Mouse (Mus musculus) Patski (cell line): ENCODE data around the gene Zbtb42. TPM values are rescaled to one million over a fixed set of nuclear protein-coding genes. Genes with fewer than 3 reads are reported as not detected.

ENCODE experiments used
- ATAC-seq: fragments of 100-300 bp; one replicate; pipeline ENCODE4 v1.8.0; 2021
- CTCF ChIA-PET: fragments of 350-600 bp; sonication (Branson Sonifier 250); formaldehyde crosslinking; loops from one replicate; lab custom pipeline; 2022; ENCODE audit warnings: inconsistent platforms; lab: Charles Lee
- POLR2A ChIA-PET: fragments of 350-600 bp; sonication (Branson Sonifier 250); formaldehyde crosslinking; loops from one replicate; lab custom pipeline; 2022; ENCODE audit warnings: antibody characterized with exemption, inconsistent platforms; lab: Charles Lee
- DNase-seq: peaks from one replicate; pipeline ENCODE4 v3.0.0-alpha.2; 2011; ENCODE audit warnings: low read depth, low spot score
- H3K27me3 ChIP-seq: fragments of 371-371 bp; one replicate; pipeline ENCODE4 v1.5.1; 2021
- CTCF ChIP-seq: fragments of 100-300 bp; IDR thresholded peaks from one replicate; pipeline ENCODE4 v1.5.1; 2021
- in situ Hi-C: fragments of 300-500 bp; cut with MboI; formaldehyde crosslinking; loops from 3 replicates; pipeline ENCODE4 v1.11.1; 2018; ENCODE audit warnings: low pct_unique_long_range_greater_than_20kb, mixed read lengths
- polyA plus RNA-seq: library from polyadenylated mRNA; unstranded; gene quantifications from one replicate; pipeline ENCODE4 v1.2.3, GENCODE M21; 2021

The Zbtb42 gene
- polyA plus RNA-seq, 1 experiment from 2014 or later = 4.7 TPM

GRCm38 (mm10) chr12:112644180-112644854, 34.3 kb upstream of the Zbtb42 start, which contains the start of gene Siva1:
Gene Siva1 (plus strand): TSS chr12:112644679.
- ChIA-PET CTCF (no interaction called here), POLR2A (no interaction called here)
- in situ Hi-C loops = no loop called here
- TF ChIP-seq CTCF = no peak
- DNase-seq = peak; percentile 83
- ATAC-seq = peak; percentile 98
- H3K27me3 ChIP-seq = no peaks in the 10 kb centered on the region

DNA sequence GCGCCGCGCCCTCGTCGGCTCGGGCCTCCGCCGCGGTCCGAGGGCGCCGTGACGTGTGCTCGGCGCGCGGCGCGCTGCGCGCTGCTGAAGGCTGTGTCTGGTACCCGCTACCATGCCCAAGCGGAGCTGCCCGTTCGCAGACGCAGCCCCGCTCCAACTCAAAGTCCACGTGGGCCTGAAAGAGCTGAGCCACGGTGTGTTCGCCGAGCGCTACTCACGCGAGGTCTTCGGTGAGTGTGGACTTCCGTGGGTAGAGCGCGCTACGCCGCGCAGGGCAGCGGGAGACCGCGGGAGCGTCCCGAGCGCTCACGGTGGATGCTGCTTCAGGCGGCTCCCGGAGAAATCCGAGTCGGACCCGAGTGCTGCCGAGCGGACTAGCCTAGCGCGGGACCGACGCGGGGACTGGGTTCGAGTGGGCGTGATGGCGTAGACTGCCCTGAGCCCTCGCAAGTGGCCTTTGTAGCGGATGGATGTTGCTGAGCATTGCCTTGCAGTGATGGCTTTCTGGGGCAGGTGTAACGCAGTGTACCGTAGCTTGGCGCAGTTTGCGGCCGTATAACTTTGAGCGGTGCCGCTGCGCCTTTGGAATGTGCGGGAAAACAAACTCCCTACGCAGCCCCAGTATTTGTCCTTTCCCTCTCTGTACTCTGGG, 33.6 kb upstream of the Zbtb42 start:
- in situ Hi-C loops = no loop called here
- ChIA-PET POLR2A (no interaction called here), CTCF (no interaction called here)
- DNase-seq = no peak
- no peak for TF ChIP-seq CTCF
- peak; percentile 15 for ATAC-seq
- no peaks in the 10 kb centered on the region for H3K27me3 ChIP-seq

DNA sequence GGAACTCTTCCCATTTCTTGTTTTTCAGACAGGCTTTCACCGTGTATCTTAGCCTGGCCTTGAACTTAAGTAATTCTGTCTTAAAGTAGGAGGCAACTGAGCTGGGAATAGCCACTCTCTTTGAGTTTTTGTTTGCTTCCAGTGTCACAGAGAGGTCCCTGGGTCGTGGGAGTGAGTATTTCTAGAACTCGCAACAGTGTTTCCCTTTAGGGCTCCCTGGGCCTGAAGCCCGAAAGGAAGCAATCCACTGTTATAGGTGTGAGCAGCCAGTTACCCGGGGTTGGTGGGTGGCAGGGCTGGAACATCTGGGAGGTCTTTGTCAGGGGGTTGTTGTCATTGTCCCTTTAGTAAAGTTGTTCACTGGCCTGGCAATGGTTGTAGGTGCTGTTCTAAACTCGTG, 32.5 kb upstream of the Zbtb42 start:
- CTCF ChIA-PET = no interaction called here
- no peaks in the 10 kb centered on the region for H3K27me3 ChIP-seq
- DNase-seq = no peak
- in situ Hi-C loops = no loop called here
- ATAC-seq = no peak
- POLR2A ChIA-PET = no interaction called here
- no peak for TF ChIP-seq CTCF

GRCm38 (mm10) chr12:112648081-112648480, 30.5 kb upstream of the Zbtb42 start:
- POLR2A ChIA-PET = no interaction called here
- in situ Hi-C loops = no loop called here
- ATAC-seq = no peak

DNA sequence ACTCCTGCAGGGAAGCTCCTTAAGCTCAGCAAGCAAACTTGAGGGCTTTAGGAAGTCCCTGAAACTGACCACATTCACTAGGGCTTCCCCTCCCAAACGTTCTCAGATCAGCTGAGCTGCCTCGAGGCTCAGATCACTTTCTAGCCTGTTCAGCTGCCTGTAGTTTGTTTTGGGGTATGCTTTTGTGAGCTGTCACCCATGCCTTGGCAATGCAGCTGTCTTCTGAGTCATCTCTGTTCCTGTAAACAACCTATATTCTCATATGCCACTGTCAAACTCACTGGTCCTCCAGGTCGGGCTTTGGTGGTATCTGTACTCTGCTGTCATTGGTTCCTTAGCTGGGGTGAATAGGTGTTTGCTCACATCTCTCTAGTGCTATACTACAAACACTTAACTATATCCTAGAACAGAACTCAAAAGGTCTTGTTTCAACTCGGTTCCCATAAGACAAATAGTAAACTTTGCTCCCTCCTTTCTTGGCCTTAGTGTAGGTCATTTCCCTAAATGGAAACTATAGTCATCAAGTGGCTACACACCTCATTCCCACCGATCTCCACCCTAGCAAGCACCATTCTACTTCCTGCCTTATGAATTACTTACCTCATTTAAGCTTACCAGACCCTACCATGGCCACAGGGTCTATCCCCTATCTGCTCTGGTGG, 26.7 kb upstream of the Zbtb42 start:
- ChIA-PET POLR2A (no interaction called here), CTCF (interaction anchor here (0.9 kb wide), 1 partner anchor 16 kb away, joined by 3 read pairs; no protein-coding TSS in a partner anchor)
- TF ChIP-seq CTCF = no peak
- H3K27me3 ChIP-seq = no peaks in the 10 kb centered on the region
- in situ Hi-C loops = loop anchor here (5.0 kb wide), 1 partner anchor 55 kb away; no protein-coding TSS in a partner anchor
- ATAC-seq (no peak), DNase-seq (no peak)

More at GRCm38 (mm10) chr12:112648081-112648480, 30.5 kb upstream of the Zbtb42 start:
- CTCF ChIA-PET = no interaction called here
- TF ChIP-seq CTCF = no peak
- H3K27me3 ChIP-seq = no peaks in the 10 kb centered on the region
- DNase-seq = no peak

- DNase-seq = no peak
- POLR2A ChIA-PET = no interaction called here
- peak; percentile 23 for ATAC-seq
- TF ChIP-seq CTCF = no peak
- CTCF ChIA-PET = no interaction called here
- no peaks in the 10 kb centered on the region for H3K27me3 ChIP-seq
- in situ Hi-C loops = loop anchor here (5.0 kb wide), 1 partner anchor 54 kb away; no protein-coding TSS in a partner anchor
These were observed 25.3 kb upstream of the Zbtb42 start for GRCm38 (mm10) chr12:112653157-112653824.

DNA sequence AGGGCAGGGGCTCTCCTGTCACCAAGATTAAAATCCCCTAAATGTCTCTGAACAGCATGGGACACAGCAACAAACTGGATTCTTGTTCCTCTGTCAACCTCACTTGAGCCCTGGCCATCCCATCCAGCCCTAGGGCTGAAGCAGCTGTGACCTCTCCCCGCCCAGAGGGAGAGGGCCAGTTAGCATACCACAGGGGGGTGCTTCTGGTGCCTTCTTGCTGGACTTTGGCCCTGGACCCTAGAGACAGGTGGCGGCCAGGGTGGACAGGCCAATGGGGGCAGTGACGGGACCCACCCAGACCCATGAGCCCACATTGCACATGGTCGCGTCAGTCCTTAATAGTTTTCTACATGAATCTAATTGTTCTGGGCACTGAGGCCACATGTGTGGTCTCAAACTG, 24.6 kb upstream of the Zbtb42 start:
- in situ Hi-C loops = loop anchor here (5.0 kb wide), 1 partner anchor 53 kb away; no protein-coding TSS in a partner anchor
- ChIA-PET CTCF (no interaction called here), POLR2A (no interaction called here)
- no peaks in the 10 kb centered on the region for H3K27me3 ChIP-seq
- no peak for TF ChIP-seq CTCF
- ATAC-seq (no peak), DNase-seq (no peak)

DNA sequence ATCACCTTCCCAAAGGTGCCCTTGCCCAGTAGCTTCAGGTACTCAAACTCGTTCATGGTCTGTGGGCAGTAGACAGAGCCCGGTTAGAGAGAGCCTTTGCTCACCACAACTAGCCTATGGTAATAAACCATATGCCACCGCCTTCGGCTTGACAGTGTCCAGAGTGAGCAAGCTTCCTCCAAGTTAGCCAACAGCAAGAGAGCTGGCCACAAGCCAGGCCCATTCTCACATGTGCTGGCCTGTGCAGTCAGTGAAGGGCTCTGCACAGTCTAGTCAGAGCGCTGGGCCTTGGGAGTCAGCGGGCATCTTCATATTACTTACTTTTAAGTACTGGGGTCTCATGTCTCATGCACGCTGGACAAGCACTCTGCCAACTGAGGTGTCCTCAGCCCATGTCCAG, 20.0 kb upstream of the Zbtb42 start:
- CTCF ChIA-PET = interaction anchor here (1.4 kb wide), 1 partner anchor 16 kb away, joined by 3 read pairs; the partner anchor contains the start of gene Akt1
- POLR2A ChIA-PET = no interaction called here
- in situ Hi-C loops = no loop called here
- no peak for ATAC-seq
- TF ChIP-seq CTCF = no peak
- no peak for DNase-seq
- H3K27me3 ChIP-seq = no peaks in the 10 kb centered on the region

DNA sequence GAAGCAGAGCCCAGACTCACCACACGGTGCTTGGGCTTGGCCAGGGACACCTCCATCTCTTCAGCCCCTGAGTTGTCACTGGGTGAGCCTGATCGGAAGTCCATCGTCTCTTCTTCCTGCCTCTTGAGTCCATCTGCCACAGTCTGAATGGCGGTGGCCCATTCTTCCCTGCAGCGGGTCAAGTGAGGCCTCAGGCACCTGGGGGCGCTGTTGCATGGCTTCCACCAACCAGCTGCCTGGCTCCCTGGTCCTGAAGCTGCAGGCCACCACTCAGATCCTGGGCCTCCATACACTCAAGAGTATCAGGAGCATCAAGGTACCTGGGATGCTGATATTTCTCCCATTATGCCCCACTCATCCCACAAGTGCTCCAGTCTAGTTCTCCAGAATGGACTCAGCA, 19.5 kb upstream of the Zbtb42 start:
- TF ChIP-seq CTCF = no peak
- ChIA-PET POLR2A (no interaction called here), CTCF (interaction anchor here (1.4 kb wide), 1 partner anchor 15 kb away, joined by 3 read pairs; the partner anchor contains the start of gene Akt1)
- in situ Hi-C loops = no loop called here
- H3K27me3 ChIP-seq = no peaks in the 10 kb centered on the region
- ATAC-seq (no peak), DNase-seq (no peak)

DNA sequence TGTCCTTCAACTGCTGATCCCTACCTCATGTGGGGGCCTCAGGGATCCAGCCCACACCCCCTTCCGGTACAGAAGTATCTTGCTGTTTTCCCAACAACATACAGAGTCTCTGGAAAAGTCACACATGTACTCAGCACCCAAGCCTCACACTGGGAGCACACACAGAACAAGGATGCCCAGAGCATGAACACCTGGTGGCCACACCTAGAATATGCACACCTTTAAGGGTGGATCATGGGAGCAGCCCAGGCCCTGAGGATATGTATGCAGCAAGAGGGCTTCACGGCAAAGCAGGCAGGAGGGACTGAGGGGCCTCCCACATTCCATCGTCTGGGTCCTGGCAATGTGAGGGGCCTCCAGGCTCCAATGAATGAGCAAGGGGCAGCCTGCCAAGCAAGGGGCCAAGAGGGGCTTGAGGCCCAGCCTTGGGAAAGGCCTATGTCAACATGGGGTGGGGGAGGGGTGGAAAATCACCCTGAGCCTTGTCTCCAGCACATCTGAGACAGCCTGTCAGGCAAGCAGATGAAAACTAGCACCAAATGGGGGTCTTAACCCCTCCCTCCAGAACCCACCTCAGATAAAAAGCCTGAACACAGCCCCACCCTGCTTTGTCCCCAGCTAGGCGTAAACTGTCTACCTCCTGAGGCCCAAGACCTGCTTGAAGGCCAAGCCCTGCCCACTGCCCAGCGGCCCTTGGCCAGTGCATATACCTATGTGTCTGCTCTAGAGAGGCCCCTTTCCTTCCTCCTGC, 17.9 kb upstream of the Zbtb42 start:
- ChIA-PET CTCF (no interaction called here), POLR2A (no interaction called here)
- TF ChIP-seq CTCF = no peak
- in situ Hi-C loops = no loop called here
- ATAC-seq (no peak), DNase-seq (no peak)
- H3K27me3 ChIP-seq = no peaks in the 10 kb centered on the region
